Mouse (Mus musculus): Measurements from ENCODE around the gene Tcf7. TPM values are rescaled to one million over a fixed set of nuclear protein-coding genes. Genes with fewer than 3 reads are reported as not detected.

Gene Tcf7
- polyA plus RNA-seq, 1 experiment from 2014 or later = 16.0 TPM

- no peak within 1 kb of the TSS for H3K9ac ChIP-seq (ENCODE audit: low read depth, low read length)
- no peaks in the 10 kb centered on the region for H3K27me3 ChIP-seq (ENCODE audit: insufficient read depth, low read length)
- no peak within 1 kb of the TSS for H3K27ac ChIP-seq
- H3K9me3 ChIP-seq (replicated peaks; ENCODE audit: low read length) = no peaks in the 10 kb centered on the region
- H3K36me3 ChIP-seq (ENCODE audit: insufficient read depth, low read length) = no peaks in the 10 kb centered on the region
- ATAC-seq (replicated peaks; ENCODE audit: low FRiP score, low read depth) (no peak), DNase-seq (ENCODE audit: low spot score) (no peak)
- no peak for TF ChIP-seq CTCF (IDR thresholded peaks at IDR 0.05; ENCODE audit: low read depth)
- H3K4me1 ChIP-seq (replicated peaks; ENCODE audit: insufficient read depth, low read length) = no peaks in the 10 kb centered on the region
- H3K4me3 ChIP-seq (replicated peaks; ENCODE audit: low read depth, low read length) = no peak within 1 kb of the TSS
- H3K4me2 ChIP-seq (ENCODE audit: low read length) = no peak within 1 kb of the TSS
These were observed 68.9 kb downstream of the Tcf7 start, which contains the start of gene Olfr1371 for GRCm38 (mm10) chr11:52213887-52214286. Gene Olfr1371 (minus strand): TSS chr11:52213987.

Other genes with a start within 250 kb of the Tcf7 start
- gene Ppp2ca, start 184.3 kb downstream of the Tcf7 start, polyA plus RNA-seq (2015; fragmentation: Nextera tagmentation; extraction: Ambion mirVana) = 60.2 and 63.0 TPM in 2 replicates
- not detected in 2 replicates for gene Olfr1373, start 137.5 kb downstream of the Tcf7 start, polyA plus RNA-seq (2015; fragmentation: Nextera tagmentation; extraction: Ambion mirVana)
- gene Olfr1371, start 69.0 kb downstream of the Tcf7 start, polyA plus RNA-seq (2015; fragmentation: Nextera tagmentation; extraction: Ambion mirVana) = not detected in 2 replicates
- gene Skp1a, start 51.0 kb downstream of the Tcf7 start, polyA plus RNA-seq (2015; fragmentation: Nextera tagmentation; extraction: Ambion mirVana) = 917 and 950 TPM in 2 replicates
- 355 and 398 TPM in 2 replicates for gene Vdac1, start 77.8 kb upstream of the Tcf7 start, polyA plus RNA-seq (2015; fragmentation: Nextera tagmentation; extraction: Ambion mirVana)
- gene 9530068E07Rik, start 113.4 kb upstream of the Tcf7 start, polyA plus RNA-seq (2015; fragmentation: Nextera tagmentation; extraction: Ambion mirVana) = 228 and 245 TPM in 2 replicates

Measured in kidney, postnatal 0 days (tissue).